8 mouse cellular contexts compared by ENCODE assay signal in genomic region chr2:157134479-157134931, GRCm38 (mm10). TPM values are rescaled to one million over a fixed set of nuclear protein-coding genes. Genes with fewer than 3 reads are reported as not detected.
DNase-seq lines count a peak whose midpoint lies in the region; ATAC-seq and TF ChIP-seq lines count a peak whose summit lies in the region.

No protein-coding gene starts in this region.

- WGBS in kidney, adult 2 months, result 1% methylated on average over 25 of the region's 25 CpGs
- WGBS in forebrain, embryonic 13.5 days, result under 1% methylated on average over 25 of the region's 25 CpGs

- H3K9ac ChIP-seq in ES-E14 (ENCODE audit: insufficient read depth, low read depth, low read length, poor library complexity, severe bottlenecking), result peak overlapping the region; percentile 81
- peak overlapping the region; percentile 80 for H3K9ac ChIP-seq in forebrain, embryonic 13.5 days

- no peaks in the 10 kb centered on the region for H3K27me3 ChIP-seq in kidney, adult 2 months (replicated peaks; ENCODE audit: control insufficient read depth, insufficient read depth, low read length)
- H3K27me3 ChIP-seq in forebrain, embryonic 13.5 days, result no peaks in the 10 kb centered on the region

- H3K27ac ChIP-seq in kidney, adult 2 months (ENCODE audit: insufficient read depth, low read depth, low read length), result peak overlapping the region; percentile 36
- H3K27ac ChIP-seq in ES-E14 (ENCODE audit: insufficient read depth, low read depth, low read length, poor library complexity, severe bottlenecking), result no peak overlapping the region
- no peak overlapping the region for H3K27ac ChIP-seq in forebrain, embryonic 13.5 days

- ATAC-seq in forebrain, embryonic 13.5 days, result peak; percentile 59
- ATAC-seq in megakaryocyte-erythroid progenitor cell, adult 5-6 weeks (replicated peaks; ENCODE audit: low FRiP score, low TSS enrichment, poor library complexity, severe bottlenecking), result peak; percentile 16

- peak overlapping the region; percentile 84 for H3K4me3 ChIP-seq in kidney, adult 2 months (ENCODE audit: insufficient read depth, low read depth, low read length)
- H3K4me3 ChIP-seq in ES-E14 (ENCODE audit: insufficient read depth in 1 of 2, low read depth in 1 of 2, low read length in 2 of 2, poor library complexity in 1 of 2, severe bottlenecking in 1 of 2), result peak overlapping the region; percentile 83 to 85
- H3K4me3 ChIP-seq in forebrain, embryonic 13.5 days, result peak overlapping the region; percentile 71

- no peaks in the 10 kb centered on the region for H3K36me3 ChIP-seq in kidney, adult 2 months (ENCODE audit: control insufficient read depth, insufficient read depth, low read length)
- H3K36me3 ChIP-seq in ES-E14 (ENCODE audit: control insufficient read depth, insufficient read depth, low read length, poor library complexity, severe bottlenecking), result no peaks in the 10 kb centered on the region
- H3K36me3 ChIP-seq in forebrain, embryonic 13.5 days (ENCODE audit: poor library complexity, severe bottlenecking), result no peaks in the 10 kb centered on the region

- peak overlapping the region; percentile 96 for H3K4me2 ChIP-seq in forebrain, embryonic 13.5 days

- H3K9me3 ChIP-seq in ES-E14 (ENCODE audit: control insufficient read depth, insufficient read depth, low read depth, low read length), result no peaks in the 10 kb centered on the region
- no peaks in the 10 kb centered on the region; the same call in 1 of the 2 replicates for H3K9me3 ChIP-seq in forebrain, embryonic 13.5 days (replicated peaks)

- DNase-seq in kidney, adult 2 months, result no peak
- DNase-seq in kidney, adult 11 months, result no peak
- no peak for DNase-seq in ES-E14 (ENCODE audit: low read depth, low spot score)
- DNase-seq in induced T-regulatory cell, adult 2 months (ENCODE audit: low read depth), result peak; percentile 74
- peak; percentile 28 for DNase-seq in thymus, postnatal 0 days (ENCODE audit: low spot score)
- DNase-seq in urinary bladder, postnatal 14 days (ENCODE audit: low spot score), result no peak

- in situ Hi-C loops in ES-E14 (cut with MboI; ENCODE audit: low sequenced_read_pairs in 2 of 2, unreplicated experiment in 2 of 2), result no loop called here

- H3K4me1 ChIP-seq in kidney, adult 2 months (ENCODE audit: control insufficient read depth, insufficient read depth, low read length), result no peaks in the 10 kb centered on the region
- H3K4me1 ChIP-seq in ES-E14 (ENCODE audit: control insufficient read depth in 2 of 2, insufficient read depth in 2 of 2, low read length in 2 of 2, poor library complexity in 1 of 2), result no peaks in the 10 kb centered on the region; a peak in 1 of 4 replicates
- peaks cover 8% of the 10 kb centered on the region for H3K4me1 ChIP-seq in forebrain, embryonic 13.5 days

- no peak for TF ChIP-seq POLR2A in kidney, adult 2 months (IDR thresholded peaks at IDR 0.05; ENCODE audit: low read depth, low read length)

- no peak for TF ChIP-seq CTCF in kidney, adult 2 months (conservative IDR thresholded peaks at IDR 0.05; ENCODE audit: insufficient read depth, insufficient read length, low read depth, low read length)

TF ChIP-seq in ES-E14, 5 proteins besides CTCF, POLR2A, EP300 and RAD21:
- TF ChIP-seq ZC3H11A (IDR thresholded peaks at IDR 0.05; ENCODE audit: borderline replicate concordance, low read depth, low read length) (0 out of 2 replicates have a peak, but pooled peaks have one; percentile 2), CHD2 (IDR thresholded peaks at IDR 0.05; ENCODE audit: low read depth, low read length) (no peak)

RNA-seq across cellular contexts. Expression of gene Samhd1, which starts 0.6 kb away (rescaled TPM):
- 16.4 and 23.5 TPM in 2 replicates for polyA plus RNA-seq in kidney, adult 2 months (2012; rRNA removed)
- total RNA-seq in ES-E14 (2012; rRNA removed), result 23.5 and 25.7 TPM in 2 replicates
- polyA plus RNA-seq in forebrain, embryonic 13.5 days (2015; fragmentation: Nextera tagmentation; extraction: Ambion mirVana), result 13.9 and 16.0 TPM in 2 replicates
- 63.5 and 64.5 TPM in 2 replicates for total RNA-seq in megakaryocyte-erythroid progenitor cell, adult 5-6 weeks (2014; fragmentation: Nextera tagmentation)
- total RNA-seq in megakaryocyte-erythroid progenitor cell, adult 5-6 weeks (2017), result 48.9 and 60.9 TPM in 2 replicates
- 23.5 and 25.5 TPM in 2 replicates for polyA plus RNA-seq in thymus, postnatal 0 days (2015; fragmentation: Nextera tagmentation; extraction: Ambion mirVana)

RNA-seq across cellular contexts. Expression of gene Tldc2, which starts 47.6 kb away (rescaled TPM):
- polyA plus RNA-seq in kidney, adult 2 months (2012; rRNA removed), result 11.3 and 12.2 TPM in 2 replicates
- not detected in 2 replicates for total RNA-seq in ES-E14 (2012; rRNA removed)
- not detected in 2 replicates for polyA plus RNA-seq in forebrain, embryonic 13.5 days (2015; fragmentation: Nextera tagmentation; extraction: Ambion mirVana)
- not detected in 2 replicates for total RNA-seq in megakaryocyte-erythroid progenitor cell, adult 5-6 weeks (2014; fragmentation: Nextera tagmentation)
- total RNA-seq in megakaryocyte-erythroid progenitor cell, adult 5-6 weeks (2017), result not detected in 2 replicates
- not detected in 2 replicates for polyA plus RNA-seq in thymus, postnatal 0 days (2015; fragmentation: Nextera tagmentation; extraction: Ambion mirVana)

RNA-seq across cellular contexts. Expression of gene Soga1, which starts 55.5 kb away (rescaled TPM):
- 5.3 and 5.4 TPM in 2 replicates for polyA plus RNA-seq in kidney, adult 2 months (2012; rRNA removed)
- 11.8 and 12.8 TPM in 2 replicates for total RNA-seq in ES-E14 (2012; rRNA removed)
- 4.8 and 5.1 TPM in 2 replicates for polyA plus RNA-seq in forebrain, embryonic 13.5 days (2015; fragmentation: Nextera tagmentation; extraction: Ambion mirVana)
- total RNA-seq in megakaryocyte-erythroid progenitor cell, adult 5-6 weeks (2014; fragmentation: Nextera tagmentation), result 11.0 and 11.7 TPM in 2 replicates
- total RNA-seq in megakaryocyte-erythroid progenitor cell, adult 5-6 weeks (2017), result 5.6 and 8.6 TPM in 2 replicates
- 0.57 TPM in 2 replicates for polyA plus RNA-seq in thymus, postnatal 0 days (2015; fragmentation: Nextera tagmentation; extraction: Ambion mirVana)

Comparison
In these comparisons a context has a peak if more than half of its experiments do, and no peak if none do; other contexts are left out.
1. DNase-seq: peak in induced T-regulatory cell, adult 2 months (single experiment) and thymus, postnatal 0 days (single experiment); none in kidney, adult 2 months (single experiment), kidney, adult 11 months (single experiment), ES-E14 (single experiment) and urinary bladder, postnatal 14 days (single experiment).
2. RNA of gene Tldc2, which starts 47.6 kb away (polyA plus RNA-seq): 11.3 to 12.2 TPM in kidney, adult 2 months; not detected in forebrain, embryonic 13.5 days and not detected in thymus, postnatal 0 days; every median in the first group is over 10 times any median in the second.
3. Peak in every context shown above with its lines, with median percentiles within 50 percentile points of each other: H3K4me3 ChIP-seq.